Mouse (Mus musculus) liver, embryonic 14.5 days (tissue): ENCODE measurements at regions not wholly inside any gene's neighbourhood (a gene's known extent, or its start where the extent isn't known, plus 50 kb on each side); places are given as distances from the start of the nearest gene placed in this dataset.

Experiments used
- ATAC-seq: fragments of 200-750 bp; cut with Nextera tagmentation; 2 replicates; pipeline ENCODE4 v1.8.0; 2017; ENCODE audit warnings: moderate number of reproducible peaks, mild to moderate bottlenecking, moderate library complexity; ENCODE audit not compliant: insufficient read depth
- DNase-seq, 3 experiments: peaks; one replicate each; pipeline ENCODE4 v3.0.0-alpha.2; 2012 to 2013; ENCODE audit warnings: low read depth in 3 of 3, low spot score in 3 of 3
- H3K27ac ChIP-seq: fragments of 300-500 bp; sonication (generic); 2 replicates; pipeline ENCODE4 v1.5.1; 2014; ENCODE audit warnings: moderate library complexity, mild to moderate bottlenecking, control low read depth, inconsistent platforms
- H3K27me3 ChIP-seq: fragments of 300-500 bp; sonication (generic); 2 replicates; pipeline ENCODE4 v1.6.1; 2014; ENCODE audit warnings: mild to moderate bottlenecking, low read length, moderate library complexity; ENCODE audit not compliant: control insufficient read depth, insufficient read depth
- H3K36me3 ChIP-seq: fragments of 300-500 bp; sonication (generic); replicated peaks from 2 replicates; pipeline ENCODE4 v1.6.1; 2014; ENCODE audit warnings: low read depth; ENCODE audit not compliant: control insufficient read depth, insufficient read depth
- H3K4me1 ChIP-seq, 2 experiments: fragments of 200-500 bp in 1 of 2; fragments of 300-500 bp in 1 of 2; sonication (generic) in 1 of 2; replicated peaks; 2 replicates each; pipeline ENCODE4 v1.6.1; 2012 to 2014; ENCODE audit warnings: antibody characterized with exemption in 1 of 2, inconsistent platforms in 1 of 2, low read length in 1 of 2; ENCODE audit not compliant: control insufficient read depth in 2 of 2, insufficient read depth in 2 of 2
- H3K4me2 ChIP-seq: fragments of 300-500 bp; sonication (generic); 2 replicates; pipeline ENCODE4 v1.6.1; 2014; ENCODE audit warnings: low read depth, mild to moderate bottlenecking, control low read depth, moderate library complexity
- H3K4me3 ChIP-seq, 2 experiments: fragments of 200-500 bp in 1 of 2; fragments of 300-500 bp in 1 of 2; sonication (generic) in 1 of 2; 2 replicates each; pipeline ENCODE4 v1.5.1; 2012 to 2014; ENCODE audit warnings: low read depth in 2 of 2, low read length in 2 of 2, mild to moderate bottlenecking in 2 of 2, control low read depth in 1 of 2, inconsistent platforms in 1 of 2, moderate library complexity in 1 of 2; ENCODE audit not compliant: insufficient read depth in 1 of 2
- H3K9ac ChIP-seq: fragments of 300-500 bp; sonication (generic); replicated peaks from 2 replicates; pipeline ENCODE4 v1.6.1; 2014; ENCODE audit warnings: mild to moderate bottlenecking, control low read depth, moderate library complexity
- H3K9me3 ChIP-seq: fragments of 300-500 bp; sonication (generic); 2 replicates; pipeline ENCODE4 v1.6.1; 2016; ENCODE audit warnings: low read length, mixed read lengths; ENCODE audit not compliant: control insufficient read depth
- CTCF ChIP-seq: IDR thresholded peaks from 2 replicates; pipeline ENCODE4 v1.5.1; 2016; ENCODE audit warnings: antibody characterized with exemption, low read depth, control low read depth
- EP300 ChIP-seq: IDR thresholded peaks from 2 replicates; pipeline ENCODE4 v1.6.1; 2016; ENCODE audit warnings: antibody characterized with exemption, low read depth
- WGBS: fragments of 180-500 bp; shearing (Covaris S2); extraction: QIAGEN DNeasy Blood & Tissue Kit; methylation state at CpG from one replicate; pipeline ENCODE4 v1.1.7; 2014; ENCODE audit not compliant: insufficient replicate concordance; 5-methylcytosine and 5-hydroxymethylcytosine counted together

DNA sequence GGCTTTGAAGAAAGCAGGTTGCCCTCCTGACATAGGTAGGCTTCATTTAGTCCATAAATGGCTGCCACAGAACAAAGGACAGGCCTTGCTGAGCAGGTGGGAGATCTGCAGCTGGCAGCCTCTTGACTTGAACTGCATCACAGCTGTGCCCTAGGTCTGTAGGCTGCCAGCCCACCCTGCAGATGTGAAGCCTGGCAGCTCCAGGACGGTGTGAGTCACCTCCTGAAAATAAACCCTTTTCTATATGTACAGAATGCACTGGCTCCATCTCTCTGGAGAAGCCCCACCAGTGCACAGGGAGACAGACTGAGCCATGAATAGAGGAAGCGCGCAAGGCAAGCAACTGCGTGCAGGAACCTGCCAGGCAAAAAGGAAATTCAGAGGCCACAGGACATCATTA is 78.7 kb upstream of the Syt13 start:
- H3K9ac ChIP-seq, result no peak overlapping the region
- no peak overlapping the region for H3K4me3 ChIP-seq
- no peak for DNase-seq
- no peaks in the 10 kb centered on the region for H3K27me3 ChIP-seq
- ATAC-seq, result no peak
- no peak for TF ChIP-seq EP300
- no peak for TF ChIP-seq CTCF
- no peaks in the 10 kb centered on the region for H3K4me1 ChIP-seq
- no peak overlapping the region for H3K27ac ChIP-seq
- H3K9me3 ChIP-seq, result no peaks in the 10 kb centered on the region
- H3K4me2 ChIP-seq, result no peak overlapping the region
- H3K36me3 ChIP-seq, result no peaks in the 10 kb centered on the region
- WGBS, result 25% methylated on average over 4 of the region's 4 CpGs

DNA sequence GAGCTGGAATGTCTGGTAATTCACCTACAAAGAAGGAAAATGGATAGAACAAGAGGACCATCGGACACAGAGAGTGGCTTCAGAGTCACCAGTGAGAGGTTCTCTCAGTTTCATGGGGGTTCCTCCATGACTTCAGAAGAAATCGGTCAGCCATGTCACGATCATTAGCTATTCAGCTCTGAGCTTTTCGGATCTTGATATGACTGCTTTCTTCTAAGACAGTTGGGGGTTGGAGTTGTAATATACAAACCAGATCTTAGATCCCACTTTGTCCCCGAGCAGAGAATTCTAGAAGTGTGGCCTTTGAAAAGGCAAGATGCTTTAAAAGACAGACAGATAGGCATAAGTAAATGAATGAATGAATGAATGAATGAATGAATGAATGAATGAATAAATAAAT is 76.9 kb upstream of the Syt13 start:
- no peak for TF ChIP-seq CTCF
- no peak for TF ChIP-seq EP300
- no peak for DNase-seq

DNA sequence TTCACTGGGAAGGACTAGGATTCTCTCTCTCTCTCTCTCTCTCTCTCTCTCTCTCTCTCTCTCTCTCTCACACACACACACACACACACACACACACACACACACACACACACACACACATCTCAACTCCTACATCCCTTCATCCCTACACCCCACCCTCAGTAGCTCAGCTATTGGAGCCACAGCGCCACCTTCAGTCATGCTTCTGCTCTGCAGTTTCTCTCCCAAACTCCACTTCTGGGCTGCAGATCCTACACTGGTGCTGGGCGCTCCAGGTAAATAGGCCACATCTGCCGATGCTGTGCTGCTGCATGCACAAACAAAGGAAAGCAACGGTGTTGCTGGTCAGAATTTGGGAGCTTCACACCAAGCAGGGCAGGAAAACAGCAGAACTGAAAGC is 74.9 kb upstream of the Syt13 start:
- H3K36me3 ChIP-seq, result no peaks in the 10 kb centered on the region
- TF ChIP-seq EP300 (no peak), CTCF (peak; percentile 64)
- H3K4me3 ChIP-seq, result no peak overlapping the region
- no peaks in the 10 kb centered on the region for H3K4me1 ChIP-seq
- H3K9me3 ChIP-seq, result no peaks in the 10 kb centered on the region
- no peak overlapping the region for H3K4me2 ChIP-seq
- DNase-seq (no peak), ATAC-seq (no peak)
- H3K9ac ChIP-seq, result no peak overlapping the region
- 12% methylated on average over 4 of the region's 4 CpGs for WGBS
- H3K27me3 ChIP-seq, result no peaks in the 10 kb centered on the region
- no peak overlapping the region for H3K27ac ChIP-seq

More for the DNA sequence above, 76.9 kb upstream of the Syt13 start:
- H3K27ac ChIP-seq, result no peak overlapping the region
- no peak overlapping the region for H3K4me3 ChIP-seq
- H3K36me3 ChIP-seq, result no peaks in the 10 kb centered on the region
- no peaks in the 10 kb centered on the region for H3K9me3 ChIP-seq
- no peak overlapping the region for H3K4me2 ChIP-seq
- H3K27me3 ChIP-seq, result no peaks in the 10 kb centered on the region
- 72% methylated on average over 5 of the region's 5 CpGs for WGBS
- no peak for ATAC-seq
- no peaks in the 10 kb centered on the region for H3K4me1 ChIP-seq
- H3K9ac ChIP-seq, result no peak overlapping the region

DNA sequence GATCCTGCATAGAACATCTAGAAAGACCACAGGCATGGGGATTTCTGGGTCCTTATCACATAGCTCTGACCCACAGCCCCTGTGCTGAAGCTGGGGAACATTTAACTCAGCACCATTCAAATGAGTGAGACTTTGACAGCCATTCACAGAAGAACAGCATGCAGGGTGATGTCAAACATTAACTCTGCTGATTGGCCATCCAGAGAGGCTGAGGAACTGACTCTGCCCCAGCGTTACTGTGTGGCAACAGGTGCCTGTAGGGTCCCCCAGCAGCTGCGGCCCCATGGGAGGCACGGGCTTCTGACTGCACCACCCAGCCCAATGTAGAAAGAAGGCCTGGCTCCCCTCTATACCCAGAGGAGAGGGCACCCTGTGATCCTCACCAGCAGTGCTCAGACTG is 73.3 kb upstream of the Syt13 start:
- WGBS, result 27% methylated on average over 3 of the region's 3 CpGs
- H3K27me3 ChIP-seq, result no peaks in the 10 kb centered on the region
- H3K4me3 ChIP-seq, result no peak overlapping the region
- H3K9ac ChIP-seq, result no peak overlapping the region
- H3K9me3 ChIP-seq, result no peaks in the 10 kb centered on the region
- H3K4me2 ChIP-seq, result no peak overlapping the region
- ATAC-seq (no peak), DNase-seq (no peak)
- no peaks in the 10 kb centered on the region for H3K4me1 ChIP-seq
- no peak overlapping the region for H3K27ac ChIP-seq
- TF ChIP-seq EP300, result no peak
- TF ChIP-seq CTCF, result no peak
- H3K36me3 ChIP-seq, result no peaks in the 10 kb centered on the region

DNA sequence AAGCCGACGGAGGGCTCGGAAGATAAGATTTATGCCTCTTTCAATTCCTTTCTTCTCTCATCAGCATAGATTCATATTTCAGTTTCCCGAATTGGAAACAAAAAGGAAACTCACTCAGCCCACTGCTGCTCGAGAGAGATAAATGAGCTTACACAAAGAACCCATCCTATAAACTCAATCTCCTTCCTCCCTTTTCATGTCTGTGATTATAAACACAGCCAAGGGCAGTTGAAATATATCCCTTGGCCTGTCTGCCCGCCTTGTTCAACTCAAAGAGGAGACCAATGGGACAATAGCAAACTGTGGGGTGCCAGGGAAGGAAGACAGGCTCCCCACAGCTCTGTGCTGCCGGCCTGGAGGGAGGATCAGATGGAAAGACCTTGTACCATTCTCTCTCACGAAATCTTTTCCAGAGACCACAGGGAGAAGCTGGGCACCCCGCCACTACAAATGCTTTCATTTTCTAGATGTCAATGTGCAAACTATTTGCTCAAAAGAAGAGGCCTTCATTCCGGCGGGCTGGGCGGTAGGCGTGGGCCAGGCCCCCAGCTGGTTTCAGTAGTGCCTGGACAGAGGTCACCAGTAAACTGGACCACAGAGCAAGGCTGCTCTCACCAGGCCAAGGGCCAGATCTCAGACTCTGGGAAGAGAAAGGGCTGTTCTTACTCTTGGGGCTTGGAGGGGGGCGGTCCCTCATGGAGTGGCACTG is 69.7 kb upstream of the Syt13 start:
- Histone ChIP-seq H3K27ac (no peak overlapping the region), H3K36me3 (no peaks in the 10 kb centered on the region), H3K4me3 (no peak overlapping the region), H3K27me3 (no peaks in the 10 kb centered on the region), H3K4me1 (no peaks in the 10 kb centered on the region), H3K4me2 (no peak overlapping the region), H3K9ac (no peak overlapping the region), H3K9me3 (no peaks in the 10 kb centered on the region)
- 47% methylated on average over 14 of the region's 14 CpGs for WGBS
- ATAC-seq (no peak), DNase-seq (no peak)
- TF ChIP-seq CTCF (no peak), EP300 (no peak)

DNA sequence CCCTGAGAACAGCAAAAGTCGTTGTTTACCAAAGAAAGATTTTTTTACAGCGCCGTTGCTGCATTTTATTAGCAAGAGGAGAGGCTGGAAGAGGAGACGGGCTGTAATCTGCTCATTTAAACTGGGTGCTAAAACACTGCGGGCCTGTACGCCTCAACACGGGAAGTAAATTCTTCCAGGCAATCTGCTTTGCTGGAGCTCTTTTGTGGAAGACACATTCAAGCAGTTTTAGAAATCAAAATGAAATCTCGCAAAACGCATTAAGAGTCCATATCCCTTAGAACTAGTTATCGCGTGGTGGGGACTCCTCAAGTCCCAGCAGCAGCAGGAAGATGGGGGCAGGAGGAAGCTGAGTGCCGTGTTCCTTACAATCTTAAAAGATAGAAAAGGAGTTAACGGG is 65.9 kb upstream of the Syt13 start:
- DNase-seq, result no peak
- WGBS, result 59% methylated on average over 13 of the region's 13 CpGs
- H3K9ac ChIP-seq, result no peak overlapping the region
- H3K4me3 ChIP-seq, result no peak overlapping the region
- H3K27ac ChIP-seq, result no peak overlapping the region
- H3K4me2 ChIP-seq, result no peak overlapping the region
- no peaks in the 10 kb centered on the region for H3K4me1 ChIP-seq
- no peaks in the 10 kb centered on the region for H3K9me3 ChIP-seq
- ATAC-seq, result no peak
- TF ChIP-seq EP300, result no peak
- TF ChIP-seq CTCF, result no peak
- no peaks in the 10 kb centered on the region for H3K36me3 ChIP-seq
- H3K27me3 ChIP-seq, result no peaks in the 10 kb centered on the region
